Mouse (Mus musculus): ENCODE results near the gene Atp6v0a1. TPM values are rescaled to one million over a fixed set of nuclear protein-coding genes. Genes with fewer than 3 reads are reported as not detected.

Atp6v0a1 gene
- polyA plus RNA-seq, 1 experiment, result 61.5 TPM

- no peak overlapping the region for H3K27ac ChIP-seq (ENCODE audit: control insufficient read depth, insufficient read depth, low read depth, low read length, poor library complexity)
- no peak overlapping the region for H3K4me3 ChIP-seq (replicated peaks; ENCODE audit: control insufficient read depth, low read depth, low read length)
- 0 out of 2 replicates have a peak, but pooled peaks cover 1% of the 10 kb centered on the region for H3K4me1 ChIP-seq (ENCODE audit: control insufficient read depth, insufficient read depth, low read length)
- TF ChIP-seq CTCF (IDR thresholded peaks at IDR 0.05; ENCODE audit: control insufficient read depth, insufficient read depth, low read length) (no peak), POLR2A (IDR thresholded peaks at IDR 0.05; ENCODE audit: borderline replicate concordance, control insufficient read depth, low read depth, low read length) (no peak)
- WGBS, result 89% methylated on average over 4 of the region's 4 CpGs
These were observed 100.1 kb downstream of the Atp6v0a1 start for GRCm38 (mm10) chr11:101109351-101109750.

GRCm38 (mm10) chr11:101110708-101111107 lies 101.5 kb downstream of the Atp6v0a1 start:
- H3K27ac ChIP-seq (ENCODE audit: control insufficient read depth, insufficient read depth, low read depth, low read length, poor library complexity), result no peak overlapping the region
- no peak for TF ChIP-seq POLR2A (IDR thresholded peaks at IDR 0.05; ENCODE audit: borderline replicate concordance, control insufficient read depth, low read depth, low read length)
- TF ChIP-seq CTCF (IDR thresholded peaks at IDR 0.05; ENCODE audit: control insufficient read depth, insufficient read depth, low read length), result no peak
- H3K4me3 ChIP-seq (replicated peaks; ENCODE audit: control insufficient read depth, low read depth, low read length), result no peak overlapping the region
- peaks cover 3% of the 10 kb centered on the region; the same call in 1 of the 2 replicates for H3K4me1 ChIP-seq (ENCODE audit: control insufficient read depth, insufficient read depth, low read length)
- WGBS, result 74% methylated on average over 5 of the region's 5 CpGs

- TF ChIP-seq CTCF (IDR thresholded peaks at IDR 0.05; ENCODE audit: control insufficient read depth, insufficient read depth, low read length) (no peak), POLR2A (IDR thresholded peaks at IDR 0.05; ENCODE audit: borderline replicate concordance, control insufficient read depth, low read depth, low read length) (no peak)
- WGBS, result 89% methylated on average over 4 of the region's 4 CpGs
- Histone ChIP-seq H3K4me3 (replicated peaks; ENCODE audit: control insufficient read depth, low read depth, low read length) (no peak overlapping the region), H3K4me1 (ENCODE audit: control insufficient read depth, insufficient read depth, low read length) (peaks cover 3% of the 10 kb centered on the region; the same call in 1 of the 2 replicates), H3K27ac (ENCODE audit: control insufficient read depth, insufficient read depth, low read depth, low read length, poor library complexity) (no peak overlapping the region)
These were observed 101.9 kb downstream of the Atp6v0a1 start for GRCm38 (mm10) chr11:101111178-101111577.

- Histone ChIP-seq H3K4me3 (replicated peaks; ENCODE audit: control insufficient read depth, low read depth, low read length) (no peak overlapping the region), H3K4me1 (ENCODE audit: control insufficient read depth, insufficient read depth, low read length) (peaks cover 3% of the 10 kb centered on the region; the same call in 1 of the 2 replicates), H3K27ac (ENCODE audit: control insufficient read depth, insufficient read depth, low read depth, low read length, poor library complexity) (no peak overlapping the region)
- WGBS, result 92% methylated on average over 3 of the region's 3 CpGs
- TF ChIP-seq POLR2A (IDR thresholded peaks at IDR 0.05; ENCODE audit: borderline replicate concordance, control insufficient read depth, low read depth, low read length) (no peak), CTCF (IDR thresholded peaks at IDR 0.05; ENCODE audit: control insufficient read depth, insufficient read depth, low read length) (no peak)
These were observed 102.9 kb downstream of the Atp6v0a1 start for GRCm38 (mm10) chr11:101112186-101112585.

Other genes starting within 250 kb of the Atp6v0a1 start
- not detected in 2 replicates for gene Kcnh4, start 249.5 kb upstream of the Atp6v0a1 start, polyA plus RNA-seq (2011; ENCODE audit: insufficient read depth, insufficient read length, low replicate concordance, missing spikeins)
- not detected in 2 replicates for gene Hcrt, start 246.5 kb upstream of the Atp6v0a1 start, polyA plus RNA-seq (2011; ENCODE audit: insufficient read depth, insufficient read length, low replicate concordance, missing spikeins)
- 3.7 and 4.9 TPM in 2 replicates for gene Ghdc, start 238.5 kb upstream of the Atp6v0a1 start, polyA plus RNA-seq (2011; ENCODE audit: insufficient read depth, insufficient read length, low replicate concordance, missing spikeins)
- gene Stat5b, start 158.7 kb upstream of the Atp6v0a1 start, polyA plus RNA-seq (2011; ENCODE audit: insufficient read depth, insufficient read length, low replicate concordance, missing spikeins), result 10.7 and 14.5 TPM in 2 replicates
- 8.6 and 16.5 TPM in 2 replicates for gene Stat5a, start 150.1 kb upstream of the Atp6v0a1 start, polyA plus RNA-seq (2011; ENCODE audit: insufficient read depth, insufficient read length, low replicate concordance, missing spikeins)
- 21.4 and 60.0 TPM in 2 replicates for gene Stat3, start 69.9 kb upstream of the Atp6v0a1 start, polyA plus RNA-seq (2011; ENCODE audit: insufficient read depth, insufficient read length, low replicate concordance, missing spikeins)
- gene Cavin1, start 38.6 kb upstream of the Atp6v0a1 start, polyA plus RNA-seq (2011; ENCODE audit: insufficient read depth, insufficient read length, low replicate concordance, missing spikeins), result 54.2 and 71.2 TPM in 2 replicates
- gene Naglu, start 60.6 kb downstream of the Atp6v0a1 start, polyA plus RNA-seq (2011; ENCODE audit: insufficient read depth, insufficient read length, low replicate concordance, missing spikeins), result 3.4 and 5.6 TPM in 2 replicates
- gene Hsd17b1, start 69.0 kb downstream of the Atp6v0a1 start, polyA plus RNA-seq (2011; ENCODE audit: insufficient read depth, insufficient read length, low replicate concordance, missing spikeins), result 0.97 and 2.3 TPM in 2 replicates
- gene Coasy, start 73.1 kb downstream of the Atp6v0a1 start, polyA plus RNA-seq (2011; ENCODE audit: insufficient read depth, insufficient read length, low replicate concordance, missing spikeins), result 11.2 and 25.5 TPM in 2 replicates
- 15.3 and 23.6 TPM in 2 replicates for gene Mlx, start 77.8 kb downstream of the Atp6v0a1 start, polyA plus RNA-seq (2011; ENCODE audit: insufficient read depth, insufficient read length, low replicate concordance, missing spikeins)
- gene Psmc3ip, start 86.0 kb downstream of the Atp6v0a1 start, polyA plus RNA-seq (2011; ENCODE audit: insufficient read depth, insufficient read length, low replicate concordance, missing spikeins), result 12.6 and 14.3 TPM in 2 replicates
- gene Retreg3, start 110.4 kb downstream of the Atp6v0a1 start, polyA plus RNA-seq (2011; ENCODE audit: insufficient read depth, insufficient read length, low replicate concordance, missing spikeins), result 34.4 and 49.4 TPM in 2 replicates
- 12.3 and 16.4 TPM in 2 replicates for gene Tubg1, start 110.5 kb downstream of the Atp6v0a1 start, polyA plus RNA-seq (2011; ENCODE audit: insufficient read depth, insufficient read length, low replicate concordance, missing spikeins)
- 3.4 TPM in 1 of 2 replicates, not detected in the other for gene Tubg2, start 146.5 kb downstream of the Atp6v0a1 start, polyA plus RNA-seq (2011; ENCODE audit: insufficient read depth, insufficient read length, low replicate concordance, missing spikeins)
- 0.54 and 1.5 TPM in 2 replicates for gene Cntnap1, start 161.1 kb downstream of the Atp6v0a1 start, polyA plus RNA-seq (2011; ENCODE audit: insufficient read depth, insufficient read length, low replicate concordance, missing spikeins)
- 2.0 and 2.1 TPM in 2 replicates for gene Plekhh3, start 161.9 kb downstream of the Atp6v0a1 start, polyA plus RNA-seq (2011; ENCODE audit: insufficient read depth, insufficient read length, low replicate concordance, missing spikeins)
- gene Ccr10, start 166.0 kb downstream of the Atp6v0a1 start, polyA plus RNA-seq (2011; ENCODE audit: insufficient read depth, insufficient read length, low replicate concordance, missing spikeins), result not detected in 2 replicates
- gene Ezh1, start 217.0 kb downstream of the Atp6v0a1 start, polyA plus RNA-seq (2011; ENCODE audit: insufficient read depth, insufficient read length, low replicate concordance, missing spikeins), result 21.2 and 35.8 TPM in 2 replicates
- gene Ramp2, start 236.6 kb downstream of the Atp6v0a1 start, polyA plus RNA-seq (2011; ENCODE audit: insufficient read depth, insufficient read length, low replicate concordance, missing spikeins), result 4.6 and 4.8 TPM in 2 replicates
- gene Vps25, start 244.3 kb downstream of the Atp6v0a1 start, polyA plus RNA-seq (2011; ENCODE audit: insufficient read depth, insufficient read length, low replicate concordance, missing spikeins), result 71.9 and 86.6 TPM in 2 replicates